Mouse (Mus musculus) urinary bladder, postnatal 14 days (tissue): Measurements from ENCODE around the gene Pgf.

Source experiments
- DNase-seq: peaks from one replicate; pipeline ENCODE4 v3.0.0; 2021; ENCODE audit warnings: low spot score

Gene Pgf

GRCm38 (mm10) chr12:85177740-85178239 is at the start of gene Pgf:
Gene Pgf (minus strand): TSS chr12:85177790.
- no peak for DNase-seq

GRCm38 (mm10) chr12:85227227-85227626 is 49.6 kb upstream of the Pgf start:
- no peak for DNase-seq

DNA sequence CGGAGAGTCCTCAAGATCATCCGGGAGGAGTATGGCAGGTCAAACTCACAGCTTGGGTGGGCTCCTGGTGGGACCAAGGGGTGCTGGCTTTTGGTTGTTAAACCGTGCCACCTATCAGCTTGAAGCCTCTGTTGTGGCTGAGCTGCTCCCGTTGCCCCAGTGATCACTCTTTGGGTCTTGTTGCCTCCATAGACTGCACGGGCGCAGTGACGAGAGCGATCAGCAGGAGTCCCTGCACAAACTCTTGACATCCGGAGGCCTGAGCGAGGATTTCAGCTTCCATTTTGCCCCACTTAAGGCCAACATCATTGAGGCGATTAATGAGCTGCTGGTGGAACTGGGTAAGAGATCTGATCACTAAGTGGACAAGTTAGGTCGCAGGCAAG is 42.3 kb upstream of the Pgf start:
- DNase-seq: no peak

DNA sequence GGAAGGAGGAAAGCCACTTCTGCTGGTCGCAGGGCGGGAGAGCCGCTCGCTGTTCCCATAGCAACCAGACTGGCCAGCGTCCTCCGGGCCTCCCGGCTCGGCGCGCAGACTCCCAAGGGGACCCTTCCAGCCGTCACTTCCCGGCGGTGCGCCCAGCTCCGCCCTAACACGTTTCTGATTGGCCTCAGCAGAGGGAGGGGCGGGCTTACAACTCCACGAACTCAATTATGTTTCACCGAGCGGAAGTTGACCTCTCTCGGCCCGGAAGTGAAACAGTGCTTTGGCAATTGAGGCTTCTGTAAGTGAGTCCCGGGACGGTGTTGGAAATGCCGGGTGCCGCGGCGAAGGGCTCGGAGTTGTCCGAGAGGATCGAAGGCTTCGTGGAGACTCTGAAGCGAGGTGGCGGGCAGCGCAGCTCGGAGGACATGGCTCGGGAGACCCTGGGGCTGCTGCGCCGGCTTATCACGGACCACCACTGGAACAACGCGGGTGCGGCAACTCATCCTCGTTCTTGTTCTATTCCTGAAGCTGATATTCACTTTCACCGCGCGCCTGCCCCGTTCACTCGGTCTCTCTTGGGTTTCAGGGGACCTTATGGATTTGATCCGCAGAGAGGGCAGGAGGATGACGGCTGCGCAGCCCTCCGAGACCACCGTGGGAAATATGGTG is 41.8 kb upstream of the Pgf start, which contains the start of gene Eif2b2:
Gene Eif2b2, plus strand, starts transcription at position 246 of the 669 bp plus-strand sequence.
- DNase-seq: peak; percentile 98

DNA sequence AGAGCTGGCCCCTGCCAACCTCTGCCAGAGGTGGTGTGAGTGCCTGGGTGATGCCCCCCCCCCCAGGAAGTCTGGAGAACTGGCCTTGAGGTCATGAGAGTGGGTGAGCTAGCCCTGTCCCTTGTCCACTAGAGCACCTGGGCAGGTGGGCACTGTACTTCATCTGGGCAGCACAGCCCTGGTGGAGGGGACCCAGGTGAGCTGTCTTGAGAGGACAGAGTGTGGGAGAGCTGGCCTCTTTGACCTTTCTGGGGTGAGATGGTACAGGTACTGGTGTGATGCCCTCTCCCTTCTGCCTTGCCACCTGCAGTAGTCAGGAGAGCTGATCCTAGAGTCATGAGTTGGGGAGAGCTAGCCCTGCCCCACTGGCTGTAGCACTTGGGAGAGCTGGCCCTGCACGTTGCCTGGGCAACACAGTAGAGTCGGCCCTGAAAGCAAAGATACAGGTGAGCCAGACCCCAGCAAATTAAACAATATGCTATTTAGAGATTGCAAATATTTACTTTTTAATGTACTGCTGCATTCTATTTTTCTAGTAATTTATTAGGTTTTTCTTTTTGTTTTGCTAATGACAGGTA is 40.2 kb upstream of the Pgf start:
- no peak for DNase-seq

GRCm38 (mm10) chr12:85215031-85215430 is 37.4 kb upstream of the Pgf start:
- DNase-seq: no peak

- no peak for DNase-seq
Measured at GRCm38 (mm10) chr12:85208687-85209199, 31.2 kb upstream of the Pgf start.

DNA sequence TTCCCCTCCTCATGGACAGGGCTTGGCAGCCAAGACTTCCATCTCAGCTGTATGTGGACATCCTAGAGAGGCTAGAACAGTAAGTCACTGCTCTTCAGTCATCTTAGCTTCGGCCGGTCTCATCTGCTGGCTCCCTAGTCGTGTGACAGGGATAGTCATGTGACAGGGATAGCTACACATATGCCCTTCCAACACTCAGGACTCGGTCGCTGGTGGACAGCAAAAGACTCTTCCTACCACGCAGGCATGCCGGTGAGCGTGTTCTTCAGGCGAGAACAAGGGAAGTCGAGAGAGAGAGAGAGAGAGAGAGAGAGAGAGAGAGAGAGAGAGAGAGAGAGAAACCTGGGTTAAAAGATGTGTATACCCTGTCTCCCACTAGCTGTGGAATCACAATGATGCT is 27.8 kb upstream of the Pgf start:
- no peak for DNase-seq

DNA sequence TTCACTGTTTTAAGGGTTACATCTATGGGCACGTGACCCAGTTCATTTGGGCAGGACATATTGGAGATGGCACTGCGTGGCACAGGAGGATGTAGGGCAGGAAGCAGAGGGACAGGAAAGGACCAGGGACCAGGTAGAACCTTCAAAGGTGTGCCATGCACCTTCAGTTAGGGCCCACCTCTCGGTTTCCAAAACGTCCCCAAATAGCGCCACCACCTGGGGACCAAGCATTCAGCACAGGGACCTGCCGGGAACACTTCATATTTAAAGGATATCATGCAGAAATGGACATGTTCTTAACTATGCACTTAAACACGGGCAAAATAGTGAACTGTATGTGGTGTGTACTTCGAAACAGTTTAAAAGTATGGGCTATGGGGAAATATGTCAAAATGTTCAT is 26.5 kb upstream of the Pgf start:
- no peak for DNase-seq

DNA sequence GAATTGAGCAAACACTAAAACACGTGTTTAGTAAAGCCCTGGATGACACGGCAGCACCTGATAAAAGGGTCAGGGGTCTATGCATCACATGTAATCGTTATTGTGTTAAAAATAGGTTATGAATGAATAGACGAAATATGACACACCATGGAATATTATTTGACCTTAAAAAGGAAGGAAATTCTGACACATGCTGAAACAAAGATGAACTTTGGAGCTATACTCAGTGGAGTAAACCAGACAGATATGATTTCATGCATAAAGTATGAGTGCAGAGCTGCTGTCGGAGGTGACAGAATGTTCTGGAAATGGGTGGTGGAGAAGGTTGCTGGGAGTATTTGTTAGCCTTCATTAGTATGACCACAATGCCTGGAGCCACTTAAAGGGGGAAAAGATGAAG is 26.1 kb upstream of the Pgf start:
- no peak for DNase-seq

DNA sequence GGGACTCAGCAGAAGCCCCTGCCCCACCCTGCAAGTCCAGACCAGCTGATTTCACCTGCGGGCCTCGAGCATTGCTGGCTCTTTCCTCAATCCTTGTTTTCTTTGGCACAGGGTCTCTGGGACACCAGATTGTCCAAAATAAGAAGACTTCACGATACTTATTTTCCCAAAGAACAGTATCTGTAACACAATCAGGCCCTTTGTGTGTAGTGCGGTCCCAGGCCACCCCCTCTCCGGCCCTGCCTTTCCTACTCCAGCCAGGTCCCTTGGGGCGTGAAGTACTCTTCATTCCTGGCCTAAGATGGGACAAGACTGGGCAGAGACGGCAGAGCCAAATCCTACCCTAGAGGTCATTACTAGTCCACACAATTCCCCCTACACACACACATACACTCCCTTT is 24.6 kb upstream of the Pgf start:
- DNase-seq: no peak

GRCm38 (mm10) chr12:85201830-85202147 is 24.2 kb upstream of the Pgf start:
- DNase-seq: no peak

DNA sequence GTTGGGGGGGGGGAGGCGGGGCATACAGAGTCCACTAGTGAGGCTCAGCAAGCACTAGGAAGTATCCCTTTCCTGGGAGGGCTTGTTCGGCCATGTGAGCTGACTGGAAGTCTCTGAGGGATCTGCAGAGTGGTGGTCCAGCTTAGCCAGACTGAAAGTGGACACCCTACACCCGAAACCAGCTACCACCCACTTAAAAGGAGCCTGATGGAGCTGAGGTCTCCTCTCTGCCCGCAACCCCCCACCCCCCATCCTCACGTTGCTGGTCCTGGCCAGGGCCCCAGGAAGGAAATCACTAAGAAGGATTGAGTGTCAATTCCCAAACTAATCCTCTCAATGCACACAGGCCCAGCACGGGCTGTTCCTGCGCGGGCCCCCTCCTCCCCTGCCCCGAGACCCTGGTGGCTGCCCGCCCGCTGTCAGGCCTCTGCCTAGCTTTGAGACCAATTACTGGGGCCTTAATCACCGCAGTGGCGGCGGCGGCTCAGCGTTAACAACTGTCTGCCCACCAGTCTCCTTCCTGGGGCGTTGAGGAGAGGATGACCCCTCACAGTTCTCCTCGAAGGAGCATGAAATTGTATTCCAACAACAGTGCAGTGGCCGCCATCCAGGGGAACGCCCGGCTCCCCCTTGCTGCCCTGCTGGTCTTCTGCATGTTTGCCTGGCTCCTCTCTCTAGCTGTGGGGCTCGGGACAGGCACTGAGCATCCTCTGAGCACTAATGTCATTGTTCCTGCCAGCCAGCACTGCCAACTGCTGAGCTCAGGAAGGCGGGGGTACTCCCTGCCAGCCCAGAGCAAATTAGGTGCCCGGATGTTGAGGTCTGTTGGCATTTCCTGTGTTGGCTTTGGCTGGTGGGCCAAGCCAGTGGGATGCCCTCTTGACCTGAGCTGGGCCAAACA is 23.6 kb upstream of the Pgf start:
- no peak for DNase-seq

DNA sequence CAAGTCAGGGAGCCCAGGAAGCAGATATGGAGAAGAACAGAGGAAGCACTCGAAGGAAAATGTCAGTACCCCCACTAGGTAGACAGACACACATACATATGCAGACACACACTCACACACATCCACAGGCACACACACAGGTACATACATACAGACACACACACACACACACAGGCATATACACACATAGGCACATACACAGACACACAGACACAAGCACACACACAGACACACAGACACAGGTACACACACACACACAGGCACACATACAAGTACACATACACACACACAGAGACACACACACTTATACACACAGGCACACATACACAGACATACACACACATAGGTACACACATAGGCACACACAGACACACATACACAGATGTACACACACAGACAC is 22.4 kb upstream of the Pgf start:
- DNase-seq: no peak

- no peak for DNase-seq
Measured at GRCm38 (mm10) chr12:85197936-85198335, 20.3 kb upstream of the Pgf start.

DNA sequence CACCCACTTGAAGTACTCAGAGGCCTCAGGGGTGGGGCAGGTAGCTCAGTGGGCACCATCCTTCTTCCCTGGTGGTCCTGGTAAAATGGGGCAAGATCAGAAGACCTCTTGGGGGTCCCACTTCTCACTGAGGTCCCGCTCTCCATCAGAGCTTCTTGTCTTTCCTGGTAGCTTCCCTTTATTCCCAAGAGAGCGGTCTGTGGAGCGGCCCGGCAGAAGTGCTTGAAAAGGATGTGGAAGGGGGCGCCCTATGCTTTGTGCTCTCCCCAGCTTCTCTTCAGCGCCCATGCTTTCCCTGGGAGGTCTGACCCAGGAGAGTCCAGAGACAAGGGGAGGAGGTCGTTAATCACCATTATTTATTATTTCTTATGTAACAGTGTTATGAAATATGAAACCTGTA is 19.8 kb upstream of the Pgf start:
- DNase-seq: no peak

DNA sequence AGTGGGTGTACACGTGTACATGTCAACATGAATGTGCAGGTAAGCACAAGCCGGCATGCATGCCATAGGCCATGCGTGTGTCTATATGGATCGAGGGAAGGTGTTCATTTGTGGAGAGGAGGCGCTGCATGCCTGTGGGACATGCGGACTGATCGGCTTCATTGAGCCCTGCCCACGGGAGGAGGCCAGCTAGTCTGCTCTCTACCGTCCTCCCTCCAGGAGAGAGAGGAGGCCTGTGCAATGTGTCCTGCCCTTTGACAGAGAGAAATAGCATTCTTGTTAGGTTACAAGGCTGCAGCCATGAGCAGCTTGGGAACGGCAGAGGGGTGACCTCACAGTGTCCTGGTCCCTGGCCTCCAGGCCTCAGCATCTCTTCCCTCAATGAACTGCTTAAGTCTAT is 18.6 kb upstream of the Pgf start:
- DNase-seq: no peak

DNA sequence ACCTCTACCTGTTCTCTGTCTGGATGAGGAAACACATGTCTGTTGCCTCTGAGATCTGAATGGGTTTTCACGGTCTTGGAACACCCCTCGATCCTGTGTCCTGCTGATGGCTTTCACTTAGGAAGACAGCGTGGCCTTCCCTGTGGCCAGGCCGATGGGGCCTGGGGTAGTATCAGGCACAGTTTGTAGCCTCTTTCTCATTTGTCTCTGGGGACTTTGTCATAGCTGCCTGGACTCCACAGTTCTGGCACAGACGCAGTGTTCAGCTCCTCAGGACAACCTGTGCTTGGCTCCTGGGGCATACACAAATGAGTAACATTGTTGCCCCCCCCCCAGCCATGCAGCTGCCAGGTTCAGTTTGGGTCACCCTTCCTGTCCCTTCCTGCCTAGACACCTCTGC is 17.5 kb upstream of the Pgf start:
- DNase-seq: no peak

DNA sequence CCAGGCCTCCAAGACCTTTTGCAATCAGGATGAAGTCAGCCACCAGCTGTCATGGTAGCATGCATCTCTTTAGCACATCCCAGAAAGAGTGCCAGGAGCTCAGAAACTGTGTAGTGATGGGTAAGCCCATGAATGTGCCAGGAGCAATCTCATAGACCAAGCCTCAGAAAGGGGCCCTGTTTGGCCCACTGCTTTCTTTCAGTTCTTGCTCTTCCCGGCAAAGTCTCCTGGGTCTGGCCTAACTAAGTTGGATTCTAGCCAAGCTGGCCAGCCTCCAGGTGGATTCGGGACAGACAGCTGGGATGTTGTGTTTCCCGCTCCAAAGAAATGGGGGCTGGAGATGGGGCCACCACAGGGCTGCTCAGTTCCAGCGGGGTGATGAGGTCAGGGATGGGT is 17.0 kb upstream of the Pgf start:
- DNase-seq: peak; percentile 75

DNA sequence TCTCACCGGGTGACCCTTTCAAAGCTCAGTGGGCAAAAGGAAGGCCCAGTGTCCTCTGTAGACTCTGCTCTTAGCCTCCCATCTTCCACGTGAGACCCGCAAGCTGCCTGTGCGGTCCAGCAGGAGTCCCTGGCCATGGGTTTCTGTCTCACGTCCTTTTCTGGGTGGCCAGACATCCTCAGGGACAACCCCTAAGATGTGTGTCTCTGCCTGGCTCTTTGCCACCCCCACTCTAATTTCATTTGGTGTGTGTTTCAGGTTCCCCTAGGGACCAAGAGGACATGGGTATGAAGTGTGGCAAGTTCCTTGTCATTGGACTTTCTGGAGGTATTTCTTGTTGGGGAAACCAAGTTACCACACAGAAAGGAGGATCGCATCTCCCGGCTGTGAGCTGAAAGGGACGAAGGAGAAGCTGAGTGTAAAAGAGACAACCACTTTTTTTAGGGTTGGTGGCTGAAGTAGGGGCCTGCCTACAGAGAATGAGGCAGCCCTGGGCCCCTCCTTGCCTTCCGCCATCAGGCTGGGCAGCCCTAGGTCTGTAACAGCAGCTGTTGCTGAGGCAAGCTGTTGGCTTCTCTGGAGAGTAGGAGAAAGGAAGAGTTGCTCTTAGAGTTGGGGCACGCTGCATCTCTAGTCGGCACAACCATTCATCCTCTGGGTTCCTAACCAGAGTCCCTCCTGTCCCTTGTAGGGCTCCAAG is 16.5 kb upstream of the Pgf start:
- DNase-seq: no peak

- DNase-seq: no peak
Measured at GRCm38 (mm10) chr12:85193146-85193545, 15.6 kb upstream of the Pgf start.

- DNase-seq: peak; percentile 54
Measured at GRCm38 (mm10) chr12:85192461-85193108, 15.0 kb upstream of the Pgf start.
